Mouse (Mus musculus): ENCODE measurements around the gene Vmn1r179.
"Not testable (repeated sequence)": the region's sequence is repeated elsewhere in the genome, so short reads cannot be mapped to it uniquely, and the experiment has no call there.

Gene Vmn1r179

DNA sequence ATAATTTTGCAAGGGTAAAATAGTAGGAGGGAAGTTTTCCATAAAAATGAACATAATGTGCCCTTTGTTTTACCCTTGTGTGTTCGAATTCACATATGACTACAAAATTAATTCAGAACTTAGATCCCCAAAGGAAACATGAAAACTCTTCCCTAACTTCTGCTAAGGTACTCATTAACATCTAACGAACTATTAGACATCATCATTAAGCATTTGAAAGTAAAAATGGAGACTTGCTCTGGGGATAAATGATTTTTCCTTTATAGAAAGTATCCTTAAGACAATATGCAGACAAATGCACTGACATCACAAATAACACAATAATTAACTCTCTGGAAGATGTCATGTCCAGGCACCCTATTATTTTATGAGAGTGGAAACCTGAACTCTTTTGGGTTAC lies at the start of gene Vmn1r179:
Gene Vmn1r179 (plus strand): TSS at position 301 of the 400 bp plus-strand sequence.
- DNase-seq (ENCODE audit: low read depth) = no peak

DNA sequence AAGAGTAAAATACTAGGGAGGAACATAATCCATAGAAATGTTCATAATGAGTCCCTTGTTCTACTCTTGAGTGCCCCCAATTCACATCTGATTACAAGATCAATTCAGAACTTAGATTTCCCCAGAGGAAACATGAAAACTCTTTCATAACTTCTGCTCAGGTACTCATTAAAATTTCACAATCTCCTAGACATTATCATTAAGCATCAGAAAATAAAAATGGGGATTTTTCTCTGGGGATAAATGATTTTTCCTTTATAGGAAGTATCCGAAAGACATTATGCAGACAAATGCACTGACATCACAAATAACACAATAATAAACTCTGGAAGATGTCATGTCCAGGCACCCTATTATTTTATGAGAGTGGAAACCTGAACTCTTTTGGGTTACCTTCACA lies 35.1 kb upstream of the Vmn1r179 start, which contains the start of gene Vmn1r178:
Gene Vmn1r178 (plus strand): TSS at position 301 of the 400 bp plus-strand sequence.
- no peak for DNase-seq (ENCODE audit: low read depth)

DNA sequence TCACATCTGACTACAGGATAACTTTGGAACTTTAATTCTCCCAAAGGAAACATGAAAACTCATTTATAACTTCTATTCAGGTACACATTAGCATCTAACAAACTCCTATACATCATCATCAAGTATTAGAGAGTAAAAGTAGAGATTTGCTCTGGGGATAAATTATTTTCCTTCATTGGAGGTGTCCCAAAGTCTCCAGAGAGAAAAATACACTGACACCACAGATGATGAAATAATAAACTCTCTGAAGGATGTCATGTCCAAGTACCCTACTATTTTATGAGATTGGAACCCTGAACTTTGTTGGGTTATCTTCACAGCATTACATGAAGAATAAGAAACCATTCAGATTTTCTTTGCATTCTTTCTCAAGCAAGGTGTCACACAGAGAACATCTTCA lies 23.6 kb downstream of the Vmn1r179 start, which contains the start of gene Vmn1r180:
Gene Vmn1r180 (plus strand): TSS at position 301 of the 400 bp plus-strand sequence.
- DNase-seq (ENCODE audit: low read depth) = no peak

GRCm38 (mm10) chr7:23968044-23968443 lies 41.3 kb downstream of the Vmn1r179 start:
- DNase-seq (ENCODE audit: low read depth) = not testable (repeated sequence)

DNA sequence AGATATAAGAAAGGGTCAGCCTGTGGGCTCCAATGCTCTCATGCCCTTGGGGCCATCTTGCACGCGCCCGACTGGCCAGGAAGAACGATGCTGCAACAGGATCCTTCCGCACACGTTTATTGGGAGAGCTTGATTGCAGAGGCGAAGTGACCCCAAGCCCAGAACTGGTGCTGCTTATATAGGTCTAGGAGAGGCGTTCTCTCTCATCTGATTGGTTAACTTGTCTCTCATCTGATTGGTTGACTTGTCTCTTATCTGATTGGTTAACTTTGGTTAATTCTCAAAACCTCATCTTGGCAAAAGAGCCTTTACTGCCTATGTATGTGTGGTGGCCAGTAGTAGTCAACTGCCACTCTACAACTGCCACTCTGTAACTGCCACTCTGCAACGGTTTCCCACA lies 47.5 kb downstream of the Vmn1r179 start, which contains the start of gene Vmn1r181:
Gene Vmn1r181 (plus strand): TSS at position 301 of the 400 bp plus-strand sequence.
- DNase-seq (ENCODE audit: low read depth) = not testable (repeated sequence)

All from c-Kit-positive CD71-positive TER-119-negative erythroid progenitor cells, embryonic 14.5 days (primary cell).